Mouse (Mus musculus) olfactory bulb, adult 2 months (tissue): ENCODE results near the gene Cdkl1.

Experiments
- CTCF ChIP-seq: fragments of 200-500 bp; IDR thresholded peaks from 2 replicates; pipeline ENCODE4 v1.5.1; 2012; ENCODE audit warnings: low read depth, mild to moderate bottlenecking, low read length, moderate library complexity; ENCODE audit not compliant: insufficient read depth
- POLR2A ChIP-seq: fragments of 200-500 bp; IDR thresholded peaks from 2 replicates; pipeline ENCODE4 v1.6.1; 2012; ENCODE audit warnings: mild to moderate bottlenecking, low read depth, low read length, moderate library complexity; ENCODE audit not compliant: insufficient read depth

DNA sequence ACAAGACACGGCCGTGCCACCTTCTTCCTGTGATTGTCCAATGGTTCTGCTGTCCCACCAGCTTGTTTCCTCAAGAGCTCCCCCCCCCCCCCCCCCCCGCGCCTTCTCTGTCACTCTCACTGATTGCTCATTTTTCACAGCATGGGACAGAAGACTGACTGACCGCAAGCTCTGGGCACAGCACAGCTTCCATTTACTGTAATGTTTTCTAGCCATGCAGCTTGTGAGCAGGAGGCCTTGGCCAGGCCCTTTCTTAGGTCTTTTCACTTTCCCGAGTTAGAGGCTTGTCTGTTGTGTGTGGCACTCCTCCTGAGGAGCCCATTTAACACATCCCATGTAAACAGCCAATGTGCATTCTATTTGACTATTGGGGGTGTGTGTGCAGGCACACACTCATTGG, 12.1 kb upstream of the Cdkl1 start:
- TF ChIP-seq POLR2A (no peak), CTCF (no peak)
